Mouse (Mus musculus): ENCODE measurements at regions not wholly inside any gene's neighbourhood (a gene's known extent, or its start where the extent isn't known, plus 50 kb on each side); places are given as distances from the start of the nearest gene placed in this dataset.
"Not testable (repeated sequence)": the region's sequence is repeated elsewhere in the genome, so short reads cannot be mapped to it uniquely, and the experiment has no call there.

- ATAC-seq (ENCODE audit: low FRiP score, low read depth), result no peak
- Histone ChIP-seq H3K4me1 (replicated peaks) (no peaks in the 10 kb centered on the region), H3K4me3 (no peak overlapping the region), H3K27me3 (no peaks in the 10 kb centered on the region), H3K27ac (replicated peaks) (no peak overlapping the region), H3K9me3 (no peaks in the 10 kb centered on the region), H3K9ac (no peak overlapping the region), H3K36me3 (no peaks in the 10 kb centered on the region), H3K4me2 (no peak overlapping the region)
Observed at GRCm38 (mm10) chr12:47975868-47976267, 1157.1 kb upstream of the Nova1 start.

- Histone ChIP-seq H3K9ac (no peak overlapping the region), H3K9me3 (no peaks in the 10 kb centered on the region), H3K27me3 (no peaks in the 10 kb centered on the region), H3K4me2 (no peak overlapping the region), H3K36me3 (no peaks in the 10 kb centered on the region), H3K27ac (replicated peaks) (no peak overlapping the region), H3K4me1 (replicated peaks) (no peaks in the 10 kb centered on the region), H3K4me3 (no peak overlapping the region)
- ATAC-seq (ENCODE audit: low FRiP score, low read depth), result no peak
- 42% methylated on average over 2 of the region's 2 CpGs for WGBS
Observed at GRCm38 (mm10) chr12:47969655-47970054, 1150.9 kb upstream of the Nova1 start.

- 84% methylated on average over 8 of the region's 8 CpGs for WGBS
- no peak overlapping the region for H3K4me3 ChIP-seq
- ATAC-seq (ENCODE audit: low FRiP score, low read depth), result no peak
- H3K4me2 ChIP-seq, result no peak overlapping the region
- no peaks in the 10 kb centered on the region for H3K9me3 ChIP-seq
- H3K27ac ChIP-seq (replicated peaks), result no peak overlapping the region
- no peaks in the 10 kb centered on the region for H3K36me3 ChIP-seq
- no peaks in the 10 kb centered on the region for H3K4me1 ChIP-seq (replicated peaks)
- no peak overlapping the region for H3K9ac ChIP-seq
- H3K27me3 ChIP-seq, result no peaks in the 10 kb centered on the region
Observed at GRCm38 (mm10) chr12:47954330-47954729, 1135.6 kb upstream of the Nova1 start.

- H3K4me3 ChIP-seq; H3K9me3 ChIP-seq; H3K4me2 ChIP-seq; ATAC-seq (ENCODE audit: low FRiP score, low read depth); H3K27ac ChIP-seq (replicated peaks); H3K36me3 ChIP-seq; H3K27me3 ChIP-seq; H3K9ac ChIP-seq; H3K4me1 ChIP-seq (replicated peaks): not testable (repeated sequence)
- 41% methylated on average over 2 of the region's 2 CpGs for WGBS
Observed at GRCm38 (mm10) chr12:47939491-47939890, 1120.8 kb upstream of the Nova1 start.

GRCm38 (mm10) chr12:47927007-47927406 is 1108.3 kb upstream of the Nova1 start:
- Histone ChIP-seq H3K4me3 (no peak overlapping the region), H3K4me1 (replicated peaks) (no peaks in the 10 kb centered on the region), H3K27me3 (no peaks in the 10 kb centered on the region)

More at GRCm38 (mm10) chr12:47927007-47927406, 1108.3 kb upstream of the Nova1 start:
- Histone ChIP-seq H3K9me3 (no peaks in the 10 kb centered on the region), H3K27ac (replicated peaks) (no peak overlapping the region), H3K36me3 (no peaks in the 10 kb centered on the region), H3K9ac (no peak overlapping the region), H3K4me2 (no peak overlapping the region)
- 58% methylated on average over 2 of the region's 2 CpGs for WGBS
- no peak for ATAC-seq (ENCODE audit: low FRiP score, low read depth)
